Mouse (Mus musculus): ENCODE measurements around the gene BC049715. TPM values are rescaled to one million over a fixed set of nuclear protein-coding genes. Genes with fewer than 3 reads are reported as not detected.
A peak's percentile ranks its signal among the peaks of the same experiment; 100 is the strongest.

The BC049715 gene
- 0.26 and 0.27 TPM in 2 replicates for total RNA-seq (2012; rRNA removed)
- polyA plus RNA-seq (2012; ENCODE audit: insufficient read depth in 1 of 2, insufficient read length in 2 of 2, low read depth in 1 of 2, low replicate concordance in 2 of 2, missing spikeins in 1 of 2), result 1 to 10 TPM in 1 of 2 experiments, not detected in 1; 1.2 TPM

DNA sequence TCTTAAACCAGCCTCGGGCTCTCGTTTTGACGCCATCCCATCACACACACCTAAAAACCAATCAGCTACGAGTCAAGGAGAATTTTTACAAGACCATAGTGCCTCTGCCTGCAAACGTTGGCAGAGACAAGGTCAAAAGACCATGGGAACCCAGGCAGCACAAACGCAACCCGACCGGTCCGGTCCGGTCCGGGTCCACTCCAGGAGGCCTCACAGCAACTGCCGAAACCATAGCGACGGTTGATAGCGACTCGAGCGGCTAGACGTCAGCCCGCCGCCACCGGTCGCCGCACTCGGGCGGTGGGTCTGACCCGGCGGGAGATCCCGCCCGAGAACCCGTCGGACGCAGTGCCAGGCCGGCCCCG is at the start of gene BC049715:
Gene BC049715, plus strand, starts transcription at position 111 of the 365 bp plus-strand sequence.
- H3K9me3 ChIP-seq (replicated peaks; ENCODE audit: insufficient read depth, low read length), result no peaks in the 10 kb centered on the region
- H3K27me3 ChIP-seq (ENCODE audit: control insufficient read depth in 1 of 2, insufficient read depth in 2 of 2, low read length in 2 of 2), result no peaks in the 10 kb centered on the region
- H3K27ac ChIP-seq (ENCODE audit: control insufficient read depth, low read depth, low read length), result peak within 1 kb of the TSS; percentile 99
- peak within 1 kb of the TSS; percentile 99 for H3K9ac ChIP-seq (ENCODE audit: control insufficient read depth, low read depth, low read length, poor library complexity, severe bottlenecking)
- TF ChIP-seq TAL1 (IDR thresholded peaks at IDR 0.05; ENCODE audit: low read length) (no peak), POLR2A (IDR thresholded peaks at IDR 0.05; ENCODE audit: control insufficient read depth in 1 of 2, insufficient read depth in 1 of 2, low read depth in 1 of 2, low read length in 2 of 2, poor library complexity in 1 of 2) (no peak), MXI1 (IDR thresholded peaks at IDR 0.05; ENCODE audit: low read depth, low read length) (no peak), MYB (IDR thresholded peaks at IDR 0.05; ENCODE audit: low read depth, low read length) (no peak)
- peak within 1 kb of the TSS; percentile 79 to 95 for H3K4me3 ChIP-seq (ENCODE audit: control insufficient read depth in 1 of 2, insufficient read depth in 1 of 2, low read depth in 2 of 2, low read length in 2 of 2)
- H3K36me3 ChIP-seq (ENCODE audit: control insufficient read depth in 1 of 2, insufficient read depth in 2 of 2, low read length in 2 of 2), result peaks cover 11% of the 10 kb centered on the region in 2 experiments
- H3K79me2 ChIP-seq (ENCODE audit: control insufficient read depth, insufficient read depth, low read length, poor library complexity), result peaks cover 24% of the 10 kb centered on the region
- peaks cover 3% of the 10 kb centered on the region in 2 experiments; a peak in 3 of 4 replicates for H3K4me1 ChIP-seq (ENCODE audit: control insufficient read depth in 1 of 2, insufficient read depth in 2 of 2, low read length in 2 of 2)
- no peak for DNase-seq (ENCODE audit: low read depth, low spot score)

DNA sequence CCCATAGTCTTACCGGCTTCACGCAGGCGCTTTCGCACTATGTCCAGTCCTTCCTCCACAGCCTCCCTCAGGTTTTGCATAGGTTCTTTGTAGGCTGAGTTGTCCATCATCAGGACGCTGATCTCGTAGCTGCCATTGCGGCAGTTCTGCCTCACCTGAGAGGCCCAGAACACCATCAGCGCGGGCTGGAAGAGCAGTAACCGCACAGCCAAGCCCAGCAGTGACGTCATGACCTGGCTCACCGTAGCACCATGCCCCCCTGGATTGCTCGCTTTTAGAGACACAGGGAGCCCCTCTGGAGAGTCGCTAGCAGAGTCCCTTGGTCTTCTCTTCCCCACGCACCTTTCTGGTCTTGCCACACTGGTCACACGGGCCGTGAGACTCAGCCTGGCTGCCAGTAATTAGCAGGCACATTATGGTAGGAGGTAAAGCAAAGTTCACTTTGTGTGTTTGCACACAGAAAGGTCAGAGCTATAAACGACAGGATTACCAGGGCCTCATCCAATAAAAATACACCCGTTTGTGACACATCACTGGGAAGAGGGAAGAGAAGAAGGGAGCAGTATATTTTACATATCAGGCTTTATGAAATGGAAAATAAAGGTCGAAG is 45.9 kb upstream of the BC049715 start, which contains the start of gene Gucy2c:
Gene Gucy2c, minus strand, starts transcription at position 389 of the 610 bp plus-strand sequence.
- no peak within 1 kb of the TSS for H3K4me3 ChIP-seq (ENCODE audit: control insufficient read depth in 1 of 2, insufficient read depth in 1 of 2, low read depth in 2 of 2, low read length in 2 of 2)

DNA sequence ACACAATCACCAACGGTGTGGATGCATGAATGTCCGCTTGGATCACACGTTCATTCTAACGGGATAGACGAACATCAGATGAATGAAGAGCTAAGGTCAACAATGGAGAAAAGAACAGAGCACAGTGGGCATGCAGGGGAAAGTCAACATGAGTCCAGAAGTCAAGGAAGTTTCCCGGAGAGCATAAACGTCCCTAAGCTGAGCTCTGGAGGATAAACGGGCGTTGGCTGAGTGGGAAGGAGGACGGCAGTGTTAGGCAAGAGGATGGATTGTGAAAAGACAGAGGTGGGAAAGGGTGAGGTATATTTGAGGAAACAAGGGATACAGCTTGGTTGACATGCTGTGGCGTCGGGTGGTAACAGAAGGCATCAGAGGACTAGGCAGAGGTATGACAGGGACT is 45.3 kb upstream of the BC049715 start:
- no peaks in the 10 kb centered on the region for H3K27me3 ChIP-seq (ENCODE audit: control insufficient read depth in 1 of 2, insufficient read depth in 2 of 2, low read length in 2 of 2)
- H3K79me2 ChIP-seq (ENCODE audit: control insufficient read depth, insufficient read depth, low read length, poor library complexity), result no peaks in the 10 kb centered on the region
- TF ChIP-seq MAZ (IDR thresholded peaks at IDR 0.05; ENCODE audit: low read depth, low read length), result no peak
- TF ChIP-seq ETS1 (IDR thresholded peaks at IDR 0.05; ENCODE audit: low read depth, low read length), result no peak
- TF ChIP-seq EP300 (IDR thresholded peaks at IDR 0.05; ENCODE audit: low read depth in 1 of 2, low read length in 2 of 2), result no peak
- TF ChIP-seq CHD2 (IDR thresholded peaks at IDR 0.05; ENCODE audit: low read length), result no peak
- no peak for TF ChIP-seq ZC3H11A (IDR thresholded peaks at IDR 0.05; ENCODE audit: low read depth, low read length)
- no peak for TF ChIP-seq CTCF (IDR thresholded peaks at IDR 0.05 in 2 of 3, conservative IDR thresholded peaks at IDR 0.05 in 1 of 3; ENCODE audit: control insufficient read depth in 1 of 3, insufficient read depth in 1 of 3, low read depth in 2 of 3, low read length in 3 of 3, poor library complexity in 1 of 3, severe bottlenecking in 1 of 3)
- TF ChIP-seq MXI1 (IDR thresholded peaks at IDR 0.05; ENCODE audit: low read depth, low read length), result no peak
- TF ChIP-seq ZNF384 (IDR thresholded peaks at IDR 0.05; ENCODE audit: low read depth, low read length), result no peak
- no peak for TF ChIP-seq USF1 (IDR thresholded peaks at IDR 0.05; ENCODE audit: low read depth, low read length)
- TF ChIP-seq POLR2AphosphoS2 (IDR thresholded peaks at IDR 0.05; ENCODE audit: low read length), result no peak
- no peak for TF ChIP-seq E2F4 (IDR thresholded peaks at IDR 0.05; ENCODE audit: borderline replicate concordance, low read depth, low read length)
- TF ChIP-seq SIN3A (IDR thresholded peaks at IDR 0.05; ENCODE audit: low read length), result no peak
- no peak for TF ChIP-seq POLR2AphosphoS5 (IDR thresholded peaks at IDR 0.05; ENCODE audit: borderline replicate concordance, low read depth, low read length)
- TF ChIP-seq TCF12 (IDR thresholded peaks at IDR 0.05; ENCODE audit: low read depth, low read length), result no peak
- TF ChIP-seq MEF2A (IDR thresholded peaks at IDR 0.05; ENCODE audit: extremely low read depth, insufficient replicate concordance, low read depth, low read length, poor library complexity, severe bottlenecking), result no peak
- no peak for TF ChIP-seq NRF1 (IDR thresholded peaks at IDR 0.05; ENCODE audit: insufficient read depth, low read depth, low read length, poor library complexity, severe bottlenecking)
- TF ChIP-seq HCFC1 (IDR thresholded peaks at IDR 0.05; ENCODE audit: low read depth, low read length), result no peak
- no peak for TF ChIP-seq RCOR1 (IDR thresholded peaks at IDR 0.05; ENCODE audit: low read depth, low read length)
- TF ChIP-seq MYB (IDR thresholded peaks at IDR 0.05; ENCODE audit: low read depth, low read length), result no peak
- DNase-seq (ENCODE audit: low read depth, low spot score), result no peak
- H3K4me1 ChIP-seq (ENCODE audit: control insufficient read depth in 1 of 2, insufficient read depth in 2 of 2, low read length in 2 of 2), result no peaks in the 10 kb centered on the region
- H3K4me3 ChIP-seq (ENCODE audit: control insufficient read depth in 1 of 2, insufficient read depth in 1 of 2, low read depth in 2 of 2, low read length in 2 of 2), result no peak overlapping the region
- no peak overlapping the region for H3K27ac ChIP-seq (ENCODE audit: control insufficient read depth, low read depth, low read length)
- H3K9ac ChIP-seq (ENCODE audit: control insufficient read depth, low read depth, low read length, poor library complexity, severe bottlenecking), result no peak overlapping the region
- no peaks in the 10 kb centered on the region for H3K9me3 ChIP-seq (replicated peaks; ENCODE audit: insufficient read depth, low read length)
- H3K36me3 ChIP-seq (ENCODE audit: control insufficient read depth in 1 of 2, insufficient read depth in 2 of 2, low read length in 2 of 2), result no peaks in the 10 kb centered on the region

More for the DNA sequence above, 45.9 kb upstream of the BC049715 start, which contains the start of gene Gucy2c:
- no peaks in the 10 kb centered on the region for H3K9me3 ChIP-seq (replicated peaks; ENCODE audit: insufficient read depth, low read length)
- H3K27ac ChIP-seq (ENCODE audit: control insufficient read depth, low read depth, low read length), result no peak within 1 kb of the TSS
- no peak within 1 kb of the TSS for H3K9ac ChIP-seq (ENCODE audit: control insufficient read depth, low read depth, low read length, poor library complexity, severe bottlenecking)
- H3K27me3 ChIP-seq (ENCODE audit: control insufficient read depth in 1 of 2, insufficient read depth in 2 of 2, low read length in 2 of 2), result no peaks in the 10 kb centered on the region
- no peaks in the 10 kb centered on the region for H3K79me2 ChIP-seq (ENCODE audit: control insufficient read depth, insufficient read depth, low read length, poor library complexity)
- TF ChIP-seq ZMIZ1 (IDR thresholded peaks at IDR 0.05; ENCODE audit: low read depth, low read length), result no peak
- TF ChIP-seq CTCF (IDR thresholded peaks at IDR 0.05 in 2 of 3, conservative IDR thresholded peaks at IDR 0.05 in 1 of 3; ENCODE audit: control insufficient read depth in 1 of 3, insufficient read depth in 1 of 3, low read depth in 2 of 3, low read length in 3 of 3, poor library complexity in 1 of 3, severe bottlenecking in 1 of 3), result no peak
- no peak for TF ChIP-seq ZKSCAN1 (IDR thresholded peaks at IDR 0.05; ENCODE audit: low read depth, low read length)
- TF ChIP-seq EP300 (IDR thresholded peaks at IDR 0.05; ENCODE audit: low read depth in 1 of 2, low read length in 2 of 2), result no peak
- TF ChIP-seq MEF2A (IDR thresholded peaks at IDR 0.05; ENCODE audit: extremely low read depth, insufficient replicate concordance, low read depth, low read length, poor library complexity, severe bottlenecking), result no peak
- no peak for TF ChIP-seq SIN3A (IDR thresholded peaks at IDR 0.05; ENCODE audit: low read length)
- H3K4me1 ChIP-seq (ENCODE audit: control insufficient read depth in 1 of 2, insufficient read depth in 2 of 2, low read length in 2 of 2), result no peaks in the 10 kb centered on the region
- DNase-seq (ENCODE audit: low read depth, low spot score), result no peak
- no peaks in the 10 kb centered on the region for H3K36me3 ChIP-seq (ENCODE audit: control insufficient read depth in 1 of 2, insufficient read depth in 2 of 2, low read length in 2 of 2)
